Mouse (Mus musculus): Measurements from ENCODE around the gene Filip1.

- TF ChIP-seq POLR2A (IDR thresholded peaks at IDR 0.05; ENCODE audit: low read depth, low read length) (no peak), CTCF (conservative IDR thresholded peaks at IDR 0.05; ENCODE audit: insufficient read depth, insufficient read length, low read depth, low read length) (no peak)
These were observed 201.4 kb downstream of the Filip1 start for GRCm38 (mm10) chr9:79810969-79811902.

Data from kidney, adult 2 months (tissue).